Mouse (Mus musculus): ENCODE data around the gene Ehf.

Ehf gene

GRCm38 (mm10) chr2:103214861-103215260 is 88.2 kb downstream of the Ehf start:
- DNase-seq (ENCODE audit: low spot score in 2 of 2), result no peak

GRCm38 (mm10) chr2:103213547-103213946 is 89.5 kb downstream of the Ehf start:
- DNase-seq (ENCODE audit: low spot score in 2 of 2), result no peak
